Mouse (Mus musculus) B cell, adult 62 days (primary cell): ENCODE data around the gene Atxn2. TPM values are rescaled to one million over a fixed set of nuclear protein-coding genes. Genes with fewer than 3 reads are reported as not detected.

Experiments
- total RNA-seq: library from RNA; stranded (reverse); gene quantifications from 4 replicates; pipeline ENCODE4 v1.2.4, GENCODE M21; 2023

Atxn2 gene
- 69.8 to 88.9 TPM (median 78.7 TPM) in 4 replicates for total RNA-seq

DNA sequence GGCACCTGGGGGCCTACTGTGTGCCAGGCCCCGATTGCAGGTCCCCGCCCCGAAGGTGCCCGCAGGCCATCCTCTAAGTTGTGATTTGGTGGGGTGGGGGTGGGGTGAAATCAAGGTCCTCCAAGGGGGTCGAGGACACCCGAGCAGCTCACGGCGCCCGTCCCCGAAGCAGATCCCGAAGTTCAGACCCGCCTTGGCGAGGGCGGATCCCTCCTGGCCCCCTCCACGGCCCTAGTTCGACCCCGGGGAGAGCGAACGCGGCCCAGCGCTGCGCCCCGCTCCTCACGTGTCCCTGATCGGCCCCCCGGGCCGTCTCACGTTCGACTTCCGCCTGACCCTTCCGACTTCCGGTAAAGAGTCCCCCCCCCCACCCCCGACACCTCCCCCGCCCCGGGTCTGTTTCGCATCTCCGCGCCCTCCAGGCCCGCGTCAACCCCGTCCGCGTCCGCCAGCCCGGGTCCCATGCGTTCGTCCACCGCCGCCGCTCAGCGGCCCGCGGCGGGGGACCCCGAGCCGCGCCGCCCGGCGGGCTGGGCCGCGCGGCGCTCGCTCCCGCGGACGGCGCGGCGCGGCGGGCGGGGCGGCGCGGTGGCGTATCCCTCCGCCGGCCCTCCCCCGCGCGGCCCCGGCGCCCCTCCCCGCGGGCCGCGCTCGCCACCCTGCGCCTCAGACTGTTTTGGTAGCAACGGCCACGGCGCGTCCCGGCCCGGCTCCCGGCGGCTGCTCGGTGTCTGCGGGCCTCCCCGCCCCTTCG, at the start of gene Atxn2:
Atxn2 (plus strand) TSS at position 164 of the 754 bp plus-strand sequence.

DNA sequence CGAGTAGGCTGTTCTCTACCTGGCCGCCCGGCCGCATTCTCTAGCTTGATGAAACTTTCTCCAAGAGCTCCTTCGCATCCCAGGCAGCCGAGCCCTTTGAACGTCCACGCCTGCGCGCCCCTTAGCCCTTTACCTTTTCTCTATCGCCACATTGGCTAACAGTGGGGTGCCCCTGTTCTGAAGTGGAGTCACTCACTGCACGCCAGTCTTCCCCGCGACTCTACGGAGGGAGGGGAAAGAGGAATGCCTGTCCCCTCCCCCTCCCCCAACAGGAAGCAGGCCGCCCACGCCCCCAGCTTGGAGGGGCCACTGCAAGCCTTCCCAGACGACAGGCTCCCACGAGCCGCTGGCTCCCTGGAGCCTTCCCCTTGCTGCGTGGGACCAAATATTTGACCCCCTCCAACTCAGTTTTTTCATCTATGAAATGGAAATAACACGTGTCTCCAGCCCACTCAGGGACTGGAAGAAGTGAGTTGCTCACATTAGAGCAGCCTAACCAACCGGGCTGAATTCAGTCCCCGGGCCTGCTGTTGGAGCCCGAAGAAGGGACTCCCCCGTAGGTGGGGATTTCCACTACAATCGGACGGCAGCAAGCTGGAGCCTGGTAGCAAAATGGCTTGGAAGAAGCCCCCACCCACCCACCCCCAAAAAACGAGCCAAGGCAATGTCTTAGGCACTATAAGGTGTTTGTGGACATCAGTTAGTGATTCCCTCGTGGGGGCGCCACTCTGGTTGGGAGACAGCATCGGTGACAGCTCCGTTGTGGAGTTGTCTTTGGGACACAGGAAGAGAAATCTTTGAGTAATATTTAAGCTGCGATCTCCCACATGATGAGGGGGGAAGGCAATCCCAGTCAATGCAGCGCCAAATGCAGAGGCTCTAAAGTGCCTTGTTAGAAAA, 126.6 kb downstream of the Atxn2 start, which contains the start of gene Sh2b3:
Sh2b3 (minus strand) TSS at position 206 of the 900 bp plus-strand sequence.

DNA sequence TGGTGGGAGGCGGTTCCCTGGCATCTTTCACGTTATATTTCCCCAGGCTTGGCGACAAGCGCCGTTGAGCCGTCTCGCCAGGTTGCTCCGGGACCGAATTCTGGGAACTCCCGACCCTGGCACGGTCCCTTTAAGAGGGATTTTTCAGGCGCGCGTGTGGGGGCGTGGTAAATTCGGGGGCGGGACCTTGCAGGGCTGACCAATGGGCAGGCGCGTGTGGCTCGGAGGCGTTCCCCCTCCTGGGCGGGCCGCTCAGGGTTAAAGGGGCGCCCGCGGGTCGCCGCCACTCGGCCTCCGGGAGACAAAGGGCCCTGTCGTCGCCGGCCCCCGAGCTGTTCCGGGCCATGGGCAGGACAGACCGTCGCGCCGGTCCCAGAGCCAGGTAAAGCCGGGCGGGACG, 137.6 kb downstream of the Atxn2 start, which contains the start of gene Pheta1:
Pheta1 (plus strand) TSS at position 242 of the 400 bp plus-strand sequence.

Other genes with a start within 250 kb of the Atxn2 start
- 0.16 to 0.17 TPM in 2 of 4 replicates, not detected in the others for gene Adam1b, start 207.9 kb upstream of the Atxn2 start, total RNA-seq
- gene Adam1a, start 165.9 kb upstream of the Atxn2 start, total RNA-seq = 5.0 to 6.7 TPM (median 5.3 TPM) in 4 replicates
- not detected in 4 replicates for gene Gm42878, start 165.9 kb upstream of the Atxn2 start, total RNA-seq
- gene Mapkapk5, start 165.4 kb upstream of the Atxn2 start, total RNA-seq = 87.8 to 102 TPM (median 94.5 TPM) in 4 replicates
- 323 to 356 TPM (median 343 TPM) in 4 replicates for gene Aldh2, start 117.5 kb upstream of the Atxn2 start, total RNA-seq
- gene Acad12, start 92.4 kb upstream of the Atxn2 start, total RNA-seq = 9.5 to 12.7 TPM (median 10.2 TPM) in 4 replicates
- 9.8 to 13.0 TPM (median 11.4 TPM) in 4 replicates for gene Acad10, start 50.8 kb upstream of the Atxn2 start, total RNA-seq
- gene Brap, start 50.8 kb upstream of the Atxn2 start, total RNA-seq = 84.6 to 91.2 TPM (median 89.7 TPM) in 4 replicates
- gene Sh2b3, start 126.3 kb downstream of the Atxn2 start, total RNA-seq = 159 to 169 TPM (median 162 TPM) in 4 replicates
- 2.5 to 3.3 TPM (median 3.1 TPM) in 4 replicates for gene Pheta1, start 137.6 kb downstream of the Atxn2 start, total RNA-seq